Mouse (Mus musculus) kidney, postnatal 0 days (tissue): ENCODE measurements around the gene Pawr. TPM values are rescaled to one million over a fixed set of nuclear protein-coding genes. Genes with fewer than 3 reads are reported as not detected.

Experiments
- ATAC-seq: fragments of 200-750 bp; cut with Nextera tagmentation; replicated peaks from 2 replicates; pipeline ENCODE4 v1.8.0; 2017; ENCODE audit warnings: low read depth, moderate number of reproducible peaks, moderate TSS enrichment, moderate library complexity; ENCODE audit not compliant: low FRiP score
- DNase-seq: peaks from one replicate; pipeline ENCODE4 v3.0.0-alpha.2; 2016; ENCODE audit warnings: low spot score
- H3K27ac ChIP-seq: fragments of 300-500 bp; sonication (generic); 2 replicates; pipeline ENCODE4 v1.5.1; 2014; ENCODE audit warnings: mild to moderate bottlenecking
- H3K27me3 ChIP-seq: fragments of 300-500 bp; sonication (generic); 2 replicates; pipeline ENCODE4 v1.6.1; 2014; ENCODE audit warnings: low read length, mixed read lengths; ENCODE audit not compliant: insufficient read depth
- H3K36me3 ChIP-seq: fragments of 300-500 bp; sonication (generic); 2 replicates; pipeline ENCODE4 v1.6.1; 2014; ENCODE audit warnings: low read length, mixed read lengths; ENCODE audit not compliant: insufficient read depth
- H3K4me1 ChIP-seq: fragments of 300-500 bp; sonication (generic); replicated peaks from 2 replicates; pipeline ENCODE4 v1.6.1; 2014; ENCODE audit warnings: antibody characterized with exemption, low read length, mixed read lengths; ENCODE audit not compliant: insufficient read depth
- H3K4me2 ChIP-seq: fragments of 300-500 bp; sonication (generic); 2 replicates; pipeline ENCODE4 v1.6.1; 2014; ENCODE audit warnings: mild to moderate bottlenecking, low read length, moderate library complexity, mixed read lengths
- H3K4me3 ChIP-seq: fragments of 300-500 bp; sonication (generic); replicated peaks from 2 replicates; pipeline ENCODE4 v1.5.1; 2014; ENCODE audit warnings: low read depth, low read length
- H3K9ac ChIP-seq: fragments of 300-500 bp; sonication (generic); 2 replicates; pipeline ENCODE4 v1.6.1; 2014; ENCODE audit warnings: low read depth, low read length
- H3K9me3 ChIP-seq: fragments of 300-500 bp; sonication (generic); replicated peaks from 2 replicates; pipeline ENCODE4 v1.6.1; 2016; ENCODE audit warnings: low read length, inconsistent platforms, mixed read lengths
- CTCF ChIP-seq: IDR thresholded peaks from 2 replicates; pipeline ENCODE4 v1.5.1; 2016; ENCODE audit warnings: antibody characterized with exemption, low read depth, mild to moderate bottlenecking, moderate library complexity
- WGBS: fragments of 180-500 bp; shearing (Covaris S2); extraction: QIAGEN DNeasy Blood & Tissue Kit; methylation state at CpG from one replicate; pipeline ENCODE4 v1.1.7; 2014; 5-methylcytosine and 5-hydroxymethylcytosine counted together
- polyA plus RNA-seq: library from polyadenylated mRNA; unstranded; fragments of >200 nt; fragmentation: Nextera tagmentation; extraction: Ambion mirVana; gene quantifications from 2 replicates; pipeline ENCODE4 v1.2.1, GENCODE M21; 2015

The Pawr gene
- polyA plus RNA-seq, 1 experiment from 2014 or later: 28.5 TPM

DNA sequence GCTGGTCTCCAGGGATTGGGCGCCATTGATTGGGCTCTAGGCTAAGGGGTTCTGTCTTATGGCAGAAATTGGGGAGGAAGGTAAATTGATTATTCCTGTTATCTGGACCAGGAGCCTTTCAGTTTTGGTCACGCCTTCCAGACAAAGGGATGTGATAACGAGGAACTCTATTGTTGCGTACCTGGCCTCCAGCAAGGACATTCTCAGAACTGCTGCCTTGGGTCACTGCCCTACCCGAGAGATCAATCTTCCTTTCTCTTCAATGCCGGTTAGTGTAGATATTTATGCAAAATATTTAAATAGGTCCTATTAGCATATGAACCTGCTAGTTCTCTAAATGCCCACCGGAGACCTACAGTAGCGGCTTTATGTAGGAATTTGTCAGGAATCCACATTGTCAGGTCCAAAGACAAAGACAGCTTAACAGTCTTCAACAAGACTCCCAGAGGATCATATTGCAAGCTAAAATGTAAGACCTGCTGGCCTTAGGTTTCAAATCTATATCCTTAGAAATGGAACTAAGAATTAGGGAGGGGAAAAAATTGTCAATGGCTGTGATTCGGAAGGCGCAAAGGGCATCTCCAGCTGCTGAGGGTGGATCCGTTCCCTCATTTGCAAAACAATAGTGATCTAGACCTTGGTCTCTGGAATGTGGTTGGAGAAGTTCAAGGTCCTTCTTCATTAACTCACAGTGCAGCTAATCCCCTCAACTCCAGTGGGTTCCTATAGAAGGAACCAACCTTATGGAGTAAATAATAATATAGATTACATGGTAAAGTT lies 45.1 kb upstream of the Pawr start:
- Histone ChIP-seq H3K27me3 (no peaks in the 10 kb centered on the region), H3K9ac (no peak overlapping the region), H3K4me2 (no peak overlapping the region), H3K4me3 (no peak overlapping the region), H3K36me3 (no peaks in the 10 kb centered on the region), H3K9me3 (no peaks in the 10 kb centered on the region), H3K27ac (no peak overlapping the region), H3K4me1 (no peaks in the 10 kb centered on the region)
- no peak for DNase-seq
- no peak for TF ChIP-seq CTCF
- ATAC-seq: no peak
- 78% methylated on average over 11 of the region's 11 CpGs for WGBS

DNA sequence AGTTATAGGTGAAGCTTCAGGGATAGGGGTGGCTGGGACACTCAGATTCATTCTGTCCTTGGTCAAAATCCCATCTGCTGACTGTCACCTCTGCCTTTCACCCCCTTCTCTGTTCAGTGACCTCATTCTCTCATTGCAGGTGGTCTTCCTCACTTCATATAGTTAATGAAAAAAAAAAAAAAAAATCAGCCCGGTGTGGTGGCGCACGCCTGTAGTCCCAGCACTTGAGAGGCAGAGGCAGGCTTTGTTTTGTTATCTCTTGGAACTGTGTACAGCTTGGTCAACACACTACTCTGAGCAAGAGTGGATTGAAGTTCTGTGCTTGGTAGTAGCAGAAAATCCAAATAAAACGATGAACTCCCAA lies 44.5 kb upstream of the Pawr start:
- whole genome bisulfite sequencing: 86% methylated on average over 4 of the region's 4 CpGs
- H3K27ac ChIP-seq: no peak overlapping the region
- DNase-seq: no peak
- no peak for ATAC-seq
- H3K9me3 ChIP-seq: no peaks in the 10 kb centered on the region
- no peak overlapping the region for H3K9ac ChIP-seq
- no peak for TF ChIP-seq CTCF
- H3K4me1 ChIP-seq: no peaks in the 10 kb centered on the region
- H3K4me3 ChIP-seq: no peak overlapping the region
- H3K36me3 ChIP-seq: no peaks in the 10 kb centered on the region
- H3K27me3 ChIP-seq: no peaks in the 10 kb centered on the region
- no peak overlapping the region for H3K4me2 ChIP-seq

DNA sequence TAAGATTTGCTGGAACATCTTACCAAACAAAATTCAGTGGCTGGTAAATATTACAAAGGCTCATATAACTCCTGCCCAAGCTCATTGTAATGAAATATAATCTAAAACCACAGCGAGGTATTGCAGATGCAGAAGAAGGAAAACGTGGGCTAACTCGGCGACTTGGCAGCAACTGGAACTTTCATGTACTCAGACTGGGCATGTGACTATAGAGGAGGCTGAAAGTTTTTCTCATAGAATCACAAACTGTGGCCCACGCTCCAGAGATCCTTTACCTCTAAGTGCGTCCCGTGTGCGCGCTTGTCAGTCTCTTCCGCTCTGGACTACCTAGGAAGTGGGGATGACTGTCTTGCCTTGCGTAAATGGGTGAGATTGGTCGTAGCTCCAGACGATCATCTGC lies 41.9 kb upstream of the Pawr start:
- Histone ChIP-seq H3K36me3 (no peaks in the 10 kb centered on the region), H3K27ac (no peak overlapping the region), H3K27me3 (no peaks in the 10 kb centered on the region), H3K9me3 (no peaks in the 10 kb centered on the region), H3K9ac (no peak overlapping the region), H3K4me1 (no peaks in the 10 kb centered on the region), H3K4me3 (no peak overlapping the region), H3K4me2 (no peak overlapping the region)
- TF ChIP-seq CTCF: no peak
- ATAC-seq: no peak
- 95% methylated on average over 13 of the region's 13 CpGs for WGBS
- DNase-seq: no peak

DNA sequence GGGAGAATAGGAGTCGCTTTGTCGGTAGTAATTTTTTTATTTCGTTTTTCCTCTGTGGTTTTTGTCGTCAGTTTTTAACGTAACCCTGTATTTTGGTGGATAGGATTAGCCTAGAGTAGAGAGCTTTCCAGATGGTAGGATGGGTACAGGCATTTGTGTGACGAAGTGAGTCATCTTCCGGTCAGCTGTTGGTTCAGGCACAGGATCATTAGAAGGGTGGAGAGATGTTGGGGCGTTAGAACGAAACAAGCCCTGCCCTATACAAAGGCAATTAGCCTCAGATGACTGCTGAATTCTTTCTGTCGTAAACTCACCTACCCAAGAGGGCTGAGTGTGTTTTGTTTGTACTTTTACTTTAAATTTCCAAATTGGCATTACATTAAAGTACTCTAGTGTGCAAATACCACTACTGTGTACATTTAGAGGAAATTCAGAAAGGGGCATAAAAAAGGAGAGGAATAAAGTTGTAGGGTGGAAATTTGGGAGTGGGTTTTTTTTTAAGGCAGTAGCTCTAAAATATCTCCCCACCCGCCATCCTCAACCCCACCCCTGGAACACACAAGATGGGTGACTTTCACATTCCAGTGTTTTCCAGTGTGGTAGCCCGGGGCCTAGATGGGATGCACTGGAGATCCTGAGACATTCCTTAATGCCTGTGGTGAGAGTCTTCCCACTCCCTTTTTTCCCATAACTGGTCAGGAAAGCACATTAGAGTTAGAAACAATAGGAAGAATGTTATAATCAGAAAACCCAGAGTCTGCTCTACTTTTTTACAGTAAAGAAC lies 40.0 kb upstream of the Pawr start:
- Histone ChIP-seq H3K36me3 (no peaks in the 10 kb centered on the region), H3K4me2 (no peak overlapping the region), H3K4me1 (no peaks in the 10 kb centered on the region), H3K27ac (no peak overlapping the region), H3K9ac (no peak overlapping the region), H3K27me3 (no peaks in the 10 kb centered on the region), H3K4me3 (no peak overlapping the region), H3K9me3 (no peaks in the 10 kb centered on the region)
- DNase-seq: no peak
- TF ChIP-seq CTCF: no peak
- no peak for ATAC-seq
- WGBS: 72% methylated on average over 12 of the region's 12 CpGs

DNA sequence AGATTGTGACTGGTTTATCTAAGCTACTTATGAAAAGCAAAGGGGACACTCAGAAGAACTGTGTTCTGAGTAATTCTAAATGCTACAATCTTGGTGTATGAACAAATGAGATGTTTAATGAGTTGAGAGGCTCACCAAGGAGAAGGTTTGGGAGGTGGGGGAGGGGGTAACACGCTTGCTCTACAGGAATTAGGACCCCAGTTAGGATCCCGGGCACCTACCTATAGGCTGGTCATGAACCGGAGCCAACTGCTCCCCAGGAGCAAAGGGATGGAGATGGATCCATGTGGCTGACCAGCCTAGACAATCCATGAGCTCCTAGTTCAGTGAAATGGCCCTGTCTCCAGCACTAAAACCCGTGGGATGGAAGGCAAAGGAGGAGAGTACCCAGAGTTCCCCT lies 39.3 kb upstream of the Pawr start:
- no peak for ATAC-seq
- Histone ChIP-seq H3K9me3 (no peaks in the 10 kb centered on the region), H3K4me2 (no peak overlapping the region), H3K36me3 (no peaks in the 10 kb centered on the region), H3K9ac (no peak overlapping the region), H3K27me3 (no peaks in the 10 kb centered on the region), H3K4me3 (no peak overlapping the region), H3K4me1 (no peaks in the 10 kb centered on the region), H3K27ac (no peak overlapping the region)
- 89% methylated on average over 4 of the region's 4 CpGs for WGBS
- no peak for DNase-seq
- no peak for TF ChIP-seq CTCF

DNA sequence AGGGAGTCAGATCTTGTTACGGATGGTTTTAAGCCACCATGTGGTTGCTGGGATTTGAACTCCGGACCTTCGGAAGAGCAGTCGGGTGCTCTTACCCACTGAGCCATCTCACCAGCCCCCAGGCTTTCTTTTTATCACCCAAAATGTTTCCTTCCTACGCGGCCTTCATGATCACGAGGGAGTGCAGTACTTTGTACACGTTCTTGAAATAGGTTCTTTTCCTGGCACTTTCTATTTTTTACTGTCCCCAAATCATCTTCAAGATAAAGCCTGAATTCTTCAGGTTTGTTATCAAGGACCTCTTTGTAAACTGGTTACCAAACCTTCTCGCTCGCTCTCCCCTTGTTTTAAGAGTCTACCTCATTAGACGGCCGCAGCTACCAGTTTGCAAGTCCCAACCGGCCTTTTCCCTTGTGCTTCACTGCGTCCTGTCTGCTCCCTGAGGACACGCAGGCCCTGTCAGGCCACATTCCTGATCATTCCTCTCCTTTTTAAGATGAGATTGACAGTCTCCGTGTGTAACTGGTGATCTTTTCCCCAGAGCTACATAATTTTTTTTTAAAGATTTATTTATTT lies 38.2 kb upstream of the Pawr start:
- no peak overlapping the region for H3K9ac ChIP-seq
- TF ChIP-seq CTCF: no peak
- 90% methylated on average over 16 of the region's 16 CpGs for WGBS
- H3K4me1 ChIP-seq: no peaks in the 10 kb centered on the region
- no peak for ATAC-seq
- DNase-seq: no peak
- H3K9me3 ChIP-seq: no peaks in the 10 kb centered on the region
- no peak overlapping the region for H3K4me3 ChIP-seq
- H3K4me2 ChIP-seq: no peak overlapping the region
- no peak overlapping the region for H3K27ac ChIP-seq
- no peaks in the 10 kb centered on the region for H3K36me3 ChIP-seq
- no peaks in the 10 kb centered on the region for H3K27me3 ChIP-seq
